Mouse (Mus musculus) thymus, adult 2 months (tissue): ENCODE data around the gene Slc6a17. TPM values are rescaled to one million over a fixed set of nuclear protein-coding genes. Genes with fewer than 3 reads are reported as not detected.

Source experiments
- DNase-seq: peaks from one replicate; pipeline ENCODE4 v3.0.0; 2021
- H3K27ac ChIP-seq: fragments of 200-500 bp; 2 replicates; pipeline ENCODE4 v1.5.1; 2012; ENCODE audit warnings: low read length, control low read depth; ENCODE audit not compliant: control insufficient read depth, insufficient read depth
- H3K27me3 ChIP-seq: fragments of 200-500 bp; 2 replicates; pipeline ENCODE4 v1.6.1; 2012; ENCODE audit warnings: mild to moderate bottlenecking, low read length, moderate library complexity, mixed read lengths; ENCODE audit not compliant: control insufficient read depth, insufficient read depth
- H3K36me3 ChIP-seq: fragments of 200-500 bp; 2 replicates; pipeline ENCODE4 v1.6.1; 2012; ENCODE audit warnings: mild to moderate bottlenecking, low read length, moderate library complexity; ENCODE audit not compliant: control insufficient read depth, insufficient read depth
- H3K4me1 ChIP-seq: fragments of 200-500 bp; replicated peaks from 2 replicates; pipeline ENCODE4 v1.6.1; 2012; ENCODE audit warnings: low read length; ENCODE audit not compliant: control insufficient read depth, insufficient read depth
- H3K4me3 ChIP-seq: fragments of 200-500 bp; 2 replicates; pipeline ENCODE4 v1.5.1; 2012; ENCODE audit warnings: mild to moderate bottlenecking, low read length, control low read depth, moderate library complexity; ENCODE audit not compliant: control insufficient read depth, insufficient read depth
- CTCF ChIP-seq: fragments of 200-500 bp; IDR thresholded peaks from 2 replicates; pipeline ENCODE4 v1.5.1; 2012; ENCODE audit warnings: mild to moderate bottlenecking, control low read depth, low read length, moderate library complexity, borderline replicate concordance; ENCODE audit not compliant: control insufficient read depth, poor library complexity, insufficient read depth; ENCODE audit errors: extremely low read depth
- POLR2A ChIP-seq: fragments of 200-500 bp; IDR thresholded peaks from 2 replicates; pipeline ENCODE4 v1.6.1; 2012; ENCODE audit warnings: mild to moderate bottlenecking, low read length, control low read depth, moderate library complexity; ENCODE audit not compliant: control insufficient read depth, poor library complexity, insufficient read depth; ENCODE audit errors: extremely low read depth
- WGBS: fragments of 180-500 bp; shearing (Covaris S2); methylation state at CpG from one replicate; pipeline ENCODE4 v1.1.7; 2018; 5-methylcytosine and 5-hydroxymethylcytosine counted together
- polyA plus RNA-seq: library from polyadenylated mRNA; depleted of rRNA; stranded (reverse); fragments of >200 nt; gene quantifications from 2 replicates; pipeline ENCODE4 v1.2.3, GENCODE M21; 2012

The Slc6a17 gene
- polyA plus RNA-seq, 1 experiment = 0.53 TPM

GRCm38 (mm10) chr3:107542584-107542983, 24.8 kb upstream of the Slc6a17 start:
- Histone ChIP-seq H3K36me3 (no peaks in the 10 kb centered on the region), H3K4me1 (no peaks in the 10 kb centered on the region), H3K27me3 (no peaks in the 10 kb centered on the region), H3K27ac (no peak overlapping the region), H3K4me3 (no peak overlapping the region)
- WGBS = 89% methylated on average over 4 of the region's 4 CpGs
- DNase-seq = no peak
- TF ChIP-seq POLR2A (no peak), CTCF (no peak)

- DNase-seq = no peak
- no peak for TF ChIP-seq CTCF
- Histone ChIP-seq H3K27me3 (no peaks in the 10 kb centered on the region), H3K27ac (no peak overlapping the region), H3K4me1 (no peaks in the 10 kb centered on the region), H3K4me3 (no peak overlapping the region), H3K36me3 (no peaks in the 10 kb centered on the region)
- 59% methylated on average over 8 of the region's 8 CpGs for WGBS
These were observed 19.7 kb upstream of the Slc6a17 start for GRCm38 (mm10) chr3:107537504-107537889.

- H3K4me3 ChIP-seq = no peak overlapping the region
- H3K36me3 ChIP-seq = no peaks in the 10 kb centered on the region
- no peak overlapping the region for H3K27ac ChIP-seq
- TF ChIP-seq POLR2A (no peak), CTCF (no peak)
- no peaks in the 10 kb centered on the region for H3K4me1 ChIP-seq
- no peak for DNase-seq
- no peaks in the 10 kb centered on the region for H3K27me3 ChIP-seq
- WGBS = 18% methylated on average over 17 of the region's 17 CpGs
These were observed 19.1 kb upstream of the Slc6a17 start for GRCm38 (mm10) chr3:107536810-107537503.

- no peak for TF ChIP-seq POLR2A
- Histone ChIP-seq H3K4me3 (no peak overlapping the region), H3K36me3 (no peaks in the 10 kb centered on the region), H3K27me3 (no peaks in the 10 kb centered on the region), H3K4me1 (no peaks in the 10 kb centered on the region), H3K27ac (no peak overlapping the region)
- no peak for DNase-seq
- WGBS = 89% methylated on average over 7 of the region's 7 CpGs
These were observed 17.1 kb upstream of the Slc6a17 start for GRCm38 (mm10) chr3:107534951-107535350.

GRCm38 (mm10) chr3:107533532-107533931, 15.7 kb upstream of the Slc6a17 start:
- no peak overlapping the region for H3K27ac ChIP-seq
- WGBS = 83% methylated on average over 4 of the region's 4 CpGs
- H3K4me3 ChIP-seq = no peak overlapping the region
- no peak for DNase-seq
- peaks cover under 1% of the 10 kb centered on the region; the same call in 1 of the 2 replicates for H3K4me1 ChIP-seq
- no peak for TF ChIP-seq POLR2A
- TF ChIP-seq CTCF = no peak
- no peaks in the 10 kb centered on the region for H3K36me3 ChIP-seq
- H3K27me3 ChIP-seq = no peaks in the 10 kb centered on the region

- H3K4me1 ChIP-seq = peaks cover 2% of the 10 kb centered on the region; the same call in 1 of the 2 replicates
- H3K4me3 ChIP-seq = no peak overlapping the region
- 85% methylated on average over 5 of the region's 5 CpGs for WGBS
- H3K27ac ChIP-seq = no peak overlapping the region
- TF ChIP-seq CTCF (no peak), POLR2A (no peak)
- DNase-seq = no peak
- H3K36me3 ChIP-seq = no peaks in the 10 kb centered on the region
- H3K27me3 ChIP-seq = no peaks in the 10 kb centered on the region
These were observed 12.8 kb upstream of the Slc6a17 start for GRCm38 (mm10) chr3:107530581-107530980.

GRCm38 (mm10) chr3:107529182-107529581, 11.4 kb upstream of the Slc6a17 start:
- TF ChIP-seq CTCF (no peak), POLR2A (no peak)
- no peak for DNase-seq
- peaks cover 2% of the 10 kb centered on the region; the same call in 1 of the 2 replicates for H3K4me1 ChIP-seq
- no peaks in the 10 kb centered on the region for H3K27me3 ChIP-seq
- no peak overlapping the region for H3K27ac ChIP-seq
- H3K36me3 ChIP-seq = no peaks in the 10 kb centered on the region
- 85% methylated on average over 5 of the region's 5 CpGs for WGBS
- H3K4me3 ChIP-seq = no peak overlapping the region
